Mouse (Mus musculus) hindbrain, embryonic 13.5 days (tissue): ENCODE results near the gene 2410004B18Rik. TPM values are rescaled to one million over a fixed set of nuclear protein-coding genes. Genes with fewer than 3 reads are reported as not detected.

Experiments used
- ATAC-seq: fragments of 200-750 bp; cut with Nextera tagmentation; 2 replicates; pipeline ENCODE4 v1.8.0; 2017; ENCODE audit warnings: moderate TSS enrichment; ENCODE audit not compliant: low FRiP score
- H3K27ac ChIP-seq: fragments of 300-500 bp; sonication (generic); 2 replicates; pipeline ENCODE4 v1.5.1; 2015; ENCODE audit warnings: inconsistent platforms, mild to moderate bottlenecking, moderate library complexity
- H3K27me3 ChIP-seq: fragments of 300-500 bp; sonication (generic); 2 replicates; pipeline ENCODE4 v1.6.1; 2015; ENCODE audit warnings: mild to moderate bottlenecking, inconsistent platforms
- H3K36me3 ChIP-seq: fragments of 300-500 bp; sonication (generic); 2 replicates; pipeline ENCODE4 v1.6.1; 2015; ENCODE audit warnings: mild to moderate bottlenecking, inconsistent platforms
- H3K4me1 ChIP-seq: fragments of 300-500 bp; sonication (generic); replicated peaks from 2 replicates; pipeline ENCODE4 v1.6.1; 2015; ENCODE audit warnings: inconsistent platforms
- H3K4me2 ChIP-seq: fragments of 300-500 bp; sonication (generic); 2 replicates; pipeline ENCODE4 v1.6.1; 2015; ENCODE audit warnings: inconsistent platforms, mild to moderate bottlenecking, moderate library complexity
- H3K4me3 ChIP-seq: fragments of 300-500 bp; sonication (generic); 2 replicates; pipeline ENCODE4 v1.5.1; 2015; ENCODE audit warnings: mild to moderate bottlenecking, inconsistent platforms
- H3K9ac ChIP-seq: fragments of 300-500 bp; sonication (generic); 2 replicates; pipeline ENCODE4 v1.6.1; 2015; ENCODE audit warnings: mild to moderate bottlenecking, inconsistent platforms
- H3K9me3 ChIP-seq: fragments of 300-500 bp; sonication (generic); 2 replicates; pipeline ENCODE4 v1.6.1; 2016; ENCODE audit warnings: inconsistent platforms
- WGBS: fragments of 180-500 bp; shearing (Covaris S2); methylation state at CpG from one replicate; pipeline ENCODE4 v1.1.7; 2015; 5-methylcytosine and 5-hydroxymethylcytosine counted together
- polyA plus RNA-seq: library from polyadenylated mRNA; unstranded; fragments of >200 nt; fragmentation: Nextera tagmentation; extraction: Ambion mirVana; gene quantifications from 2 replicates; pipeline ENCODE4 v1.2.1, GENCODE M21; 2015

The 2410004B18Rik gene
- polyA plus RNA-seq, 1 experiment from 2014 or later = 74.1 TPM

DNA sequence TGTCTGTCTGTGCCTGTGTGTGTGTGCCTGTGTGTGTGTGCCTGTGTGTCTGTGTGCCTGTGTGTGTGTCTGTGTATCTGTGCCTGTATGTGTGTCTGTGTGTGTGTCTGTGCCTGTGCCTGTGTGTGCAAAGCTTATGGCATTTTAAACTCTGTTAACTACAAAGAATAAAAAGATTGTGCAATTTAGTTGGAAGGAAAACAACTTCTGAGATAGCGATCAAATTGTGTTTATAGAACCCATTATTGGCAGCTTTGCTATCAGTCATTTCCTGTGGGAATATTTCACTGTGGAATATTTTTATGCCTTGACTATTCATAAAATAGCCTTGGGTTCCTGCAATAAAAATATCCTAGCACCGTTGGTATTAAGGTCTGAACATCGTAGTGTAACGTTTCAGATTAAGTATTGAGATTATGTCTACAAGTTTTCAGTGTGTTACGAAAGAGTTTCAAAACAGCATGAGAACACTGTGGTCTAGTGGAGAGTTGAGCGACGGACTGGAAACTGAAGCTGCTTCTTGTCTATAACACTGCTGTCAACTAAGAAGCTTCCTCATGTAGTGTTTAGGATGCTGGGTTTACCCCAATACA lies 47.6 kb downstream of the 2410004B18Rik start:
- 92% methylated on average over 7 of the region's 7 CpGs for WGBS
- no peak overlapping the region for H3K27ac ChIP-seq
- peaks cover 22% of the 10 kb centered on the region for H3K4me1 ChIP-seq
- H3K27me3 ChIP-seq = peaks cover 31% of the 10 kb centered on the region
- no peak overlapping the region for H3K4me3 ChIP-seq
- no peak overlapping the region for H3K9ac ChIP-seq
- ATAC-seq = no peak
- no peaks in the 10 kb centered on the region for H3K9me3 ChIP-seq
- H3K4me2 ChIP-seq = no peak overlapping the region
- H3K36me3 ChIP-seq = no peaks in the 10 kb centered on the region

- Histone ChIP-seq H3K27ac (no peak overlapping the region), H3K27me3 (peaks cover 31% of the 10 kb centered on the region), H3K4me3 (no peak overlapping the region), H3K36me3 (no peaks in the 10 kb centered on the region), H3K4me2 (0 out of 2 replicates have a peak overlapping the region, but pooled peaks have one; percentile 83), H3K4me1 (peaks cover 22% of the 10 kb centered on the region), H3K9ac (no peak overlapping the region), H3K9me3 (no peaks in the 10 kb centered on the region)
- no peak for ATAC-seq
- WGBS = 64% methylated on average over 6 of the region's 6 CpGs
Observed at GRCm38 (mm10) chr3:145986317-145987001, 48.6 kb downstream of the 2410004B18Rik start.

- Histone ChIP-seq H3K27ac (peak within 1 kb of the TSS; percentile 44; the same call in 1 of the 2 replicates), H3K4me3 (peak within 1 kb of the TSS; percentile 66)
- under 1% methylated on average over 57 of the region's 65 CpGs for WGBS
Observed at GRCm38 (mm10) chr3:145987268-145987969, 49.6 kb downstream of the 2410004B18Rik start, which contains the start of gene Syde2. Gene Syde2, plus strand, starts transcription at chr3:145987870.

DNA sequence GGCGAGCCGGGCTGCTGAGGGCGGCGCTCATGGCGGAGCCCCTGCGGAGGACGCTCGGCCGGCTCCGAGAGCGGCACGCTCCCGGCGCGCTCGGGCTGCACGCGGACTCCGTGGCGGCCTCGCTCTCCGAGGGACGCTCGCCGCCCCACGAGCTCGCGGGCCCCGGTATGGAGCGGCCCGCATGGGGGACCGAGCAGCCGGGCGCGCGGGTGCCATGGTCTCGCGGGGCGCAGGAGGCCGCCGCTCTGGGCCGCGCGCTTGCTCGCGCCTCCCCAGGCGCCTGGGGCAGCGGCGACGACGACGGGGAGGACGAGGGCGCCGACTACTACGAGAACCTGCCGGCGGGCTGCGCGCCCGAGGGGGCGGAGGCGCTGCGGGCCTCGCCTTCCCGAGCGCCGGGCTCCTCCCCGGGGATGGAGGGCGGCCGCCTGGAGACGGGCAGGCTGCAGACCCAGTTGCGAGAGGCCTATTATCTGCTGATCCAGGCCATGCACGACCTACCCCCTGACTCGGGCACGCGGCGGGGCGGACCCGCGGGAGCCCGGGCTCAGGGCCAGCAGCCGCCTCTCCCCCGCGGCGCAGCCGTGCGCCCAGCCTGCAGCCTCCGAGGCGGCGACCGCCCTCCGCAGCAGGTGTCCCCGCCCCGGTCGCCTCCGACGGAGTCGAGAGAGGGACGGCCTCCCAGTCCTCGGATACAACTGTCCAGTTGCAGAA lies 50.3 kb downstream of the 2410004B18Rik start:
- H3K27ac ChIP-seq = peak overlapping the region; percentile 44; the same call in 1 of the 2 replicates
- no peaks in the 10 kb centered on the region for H3K9me3 ChIP-seq
- peaks cover 22% of the 10 kb centered on the region for H3K4me1 ChIP-seq
- under 1% methylated on average over 64 of the region's 101 CpGs for WGBS
- peaks cover 31% of the 10 kb centered on the region for H3K27me3 ChIP-seq
- peak overlapping the region; percentile 78 for H3K9ac ChIP-seq
- peak overlapping the region; percentile 83 for H3K4me2 ChIP-seq
- H3K4me3 ChIP-seq = peak overlapping the region; percentile 66
- peak; percentile 84 for ATAC-seq
- H3K36me3 ChIP-seq = no peaks in the 10 kb centered on the region

More at GRCm38 (mm10) chr3:145987268-145987969, 49.6 kb downstream of the 2410004B18Rik start, which contains the start of gene Syde2:
- H3K27me3 ChIP-seq = peaks cover 31% of the 10 kb centered on the region
- peak within 1 kb of the TSS; percentile 78 for H3K9ac ChIP-seq
- H3K4me1 ChIP-seq = peaks cover 22% of the 10 kb centered on the region
- no peaks in the 10 kb centered on the region for H3K9me3 ChIP-seq
- peak within 1 kb of the TSS; percentile 83 for H3K4me2 ChIP-seq
- ATAC-seq = peak; percentile 88
- H3K36me3 ChIP-seq = no peaks in the 10 kb centered on the region

GRCm38 (mm10) chr3:145988684-145989575 lies 51.1 kb downstream of the 2410004B18Rik start:
- H3K27ac ChIP-seq = no peak overlapping the region
- WGBS = under 1% methylated on average over 45 of the region's 45 CpGs
- ATAC-seq = peak; percentile 57
- H3K4me1 ChIP-seq = peaks cover 22% of the 10 kb centered on the region
- peak overlapping the region; percentile 83 for H3K4me2 ChIP-seq
- peaks cover 31% of the 10 kb centered on the region for H3K27me3 ChIP-seq
- H3K9ac ChIP-seq = peak overlapping the region; percentile 78
- H3K4me3 ChIP-seq = peak overlapping the region; percentile 66
- no peaks in the 10 kb centered on the region for H3K9me3 ChIP-seq
- H3K36me3 ChIP-seq = no peaks in the 10 kb centered on the region

DNA sequence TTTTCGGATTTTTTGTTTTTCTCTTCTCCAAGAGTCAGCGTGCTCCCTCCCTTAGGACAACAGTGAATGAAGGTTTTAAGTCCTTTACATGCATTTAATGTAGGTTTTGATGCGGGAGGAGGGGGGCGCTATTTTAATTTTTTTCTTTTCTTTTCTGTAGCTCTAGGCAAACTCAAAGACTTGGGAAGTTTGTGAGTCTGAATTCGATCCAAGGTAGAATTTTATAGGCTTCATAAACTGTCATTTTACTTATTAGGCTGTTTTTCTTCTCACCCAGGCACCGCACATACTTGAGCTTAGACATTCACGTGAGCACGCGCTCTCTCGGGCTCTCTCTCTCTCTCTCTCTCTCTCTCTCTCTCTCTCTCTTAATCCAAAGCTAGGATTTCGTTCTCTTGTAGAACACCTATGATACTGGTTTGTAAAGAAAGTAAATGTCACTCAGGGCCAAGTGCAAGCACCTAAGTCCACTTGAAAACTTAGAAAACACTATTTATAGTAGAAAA lies 51.8 kb downstream of the 2410004B18Rik start:
- Histone ChIP-seq H3K4me3 (peak overlapping the region; percentile 66), H3K27me3 (peaks cover 31% of the 10 kb centered on the region), H3K36me3 (no peaks in the 10 kb centered on the region), H3K9me3 (no peaks in the 10 kb centered on the region), H3K27ac (no peak overlapping the region), H3K4me2 (peak overlapping the region; percentile 83), H3K4me1 (peaks cover 22% of the 10 kb centered on the region), H3K9ac (no peak overlapping the region)
- ATAC-seq = no peak
- 6% methylated on average over 11 of the region's 11 CpGs for WGBS

DNA sequence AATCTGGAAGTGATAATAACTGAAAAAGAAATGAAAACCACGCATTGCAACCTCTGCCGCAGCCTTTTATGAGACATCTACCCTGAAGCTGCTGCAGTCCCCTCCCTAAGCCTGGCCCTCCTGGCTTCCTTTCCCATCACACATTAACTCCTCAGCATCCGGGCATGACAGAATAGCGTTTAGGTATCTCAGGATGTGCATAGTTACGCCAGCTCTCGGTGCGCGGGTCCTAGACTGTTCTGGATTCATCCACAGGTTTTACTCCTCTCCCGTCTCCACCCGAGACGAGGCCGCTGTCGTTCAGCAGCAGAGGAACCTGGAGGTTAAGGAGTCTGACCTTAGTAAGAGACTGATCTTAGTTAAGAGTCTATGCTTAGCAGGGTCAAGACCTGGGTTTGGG lies 53.3 kb downstream of the 2410004B18Rik start:
- no peaks in the 10 kb centered on the region for H3K9me3 ChIP-seq
- H3K4me2 ChIP-seq = no peak overlapping the region
- no peak overlapping the region for H3K9ac ChIP-seq
- H3K36me3 ChIP-seq = no peaks in the 10 kb centered on the region
- no peak overlapping the region for H3K27ac ChIP-seq
- H3K4me1 ChIP-seq = peaks cover 22% of the 10 kb centered on the region
- no peak for ATAC-seq
- H3K27me3 ChIP-seq = peaks cover 29% of the 10 kb centered on the region
- H3K4me3 ChIP-seq = no peak overlapping the region
- 85% methylated on average over 13 of the region's 13 CpGs for WGBS

DNA sequence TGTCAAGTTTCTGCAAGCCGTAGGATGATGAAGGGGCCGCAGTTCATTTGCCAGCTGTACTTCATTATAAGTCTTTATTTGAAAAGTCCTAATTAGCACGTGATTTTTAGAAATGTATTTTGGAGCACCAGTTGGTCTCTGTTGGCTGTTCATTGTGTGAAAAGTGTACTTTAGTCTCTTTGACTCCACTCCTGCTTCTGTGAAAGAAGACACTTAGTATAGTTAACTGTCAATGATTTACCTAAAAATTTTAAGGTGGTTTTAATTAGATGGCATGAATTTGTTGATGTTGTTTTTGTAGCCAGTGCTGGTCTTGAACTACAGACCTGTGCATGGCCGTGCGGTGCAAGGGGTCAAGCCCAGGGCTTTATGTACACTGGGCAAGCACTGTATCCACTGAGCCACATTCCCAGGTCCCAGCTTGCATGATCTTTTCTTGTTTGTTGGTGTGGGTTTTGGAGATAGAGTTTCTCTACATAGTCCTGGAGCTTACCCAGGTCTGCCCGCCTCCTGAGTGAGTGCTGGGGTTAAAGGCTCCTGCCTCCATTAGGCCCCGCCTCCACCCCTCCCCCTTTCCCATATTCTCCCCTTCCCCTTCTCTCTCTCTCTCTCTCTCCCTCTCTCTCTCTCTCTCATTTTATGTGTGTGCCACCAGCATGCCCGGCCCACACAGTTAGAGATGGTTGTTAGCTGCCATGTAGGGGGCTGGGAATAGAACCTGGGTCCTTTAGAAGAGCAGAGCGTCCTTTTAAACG lies 54.3 kb downstream of the 2410004B18Rik start:
- peaks cover 22% of the 10 kb centered on the region for H3K4me1 ChIP-seq
- H3K9ac ChIP-seq = no peak overlapping the region
- H3K36me3 ChIP-seq = no peaks in the 10 kb centered on the region
- H3K4me3 ChIP-seq = no peak overlapping the region
- no peak overlapping the region for H3K27ac ChIP-seq
- H3K27me3 ChIP-seq = peaks cover 20% of the 10 kb centered on the region
- H3K9me3 ChIP-seq = no peaks in the 10 kb centered on the region
- no peak for ATAC-seq
- 91% methylated on average over 10 of the region's 10 CpGs for WGBS
- H3K4me2 ChIP-seq = no peak overlapping the region

- ATAC-seq = no peak
- H3K36me3 ChIP-seq = no peaks in the 10 kb centered on the region
- H3K4me1 ChIP-seq = peaks cover 18% of the 10 kb centered on the region
- H3K9ac ChIP-seq = no peak overlapping the region
- H3K4me2 ChIP-seq = no peak overlapping the region
- 87% methylated on average over 10 of the region's 10 CpGs for WGBS
- peaks cover 14% of the 10 kb centered on the region for H3K27me3 ChIP-seq
- H3K9me3 ChIP-seq = no peaks in the 10 kb centered on the region
- H3K27ac ChIP-seq = no peak overlapping the region
- H3K4me3 ChIP-seq = no peak overlapping the region
Observed at GRCm38 (mm10) chr3:145992796-145993195, 55.0 kb downstream of the 2410004B18Rik start.

DNA sequence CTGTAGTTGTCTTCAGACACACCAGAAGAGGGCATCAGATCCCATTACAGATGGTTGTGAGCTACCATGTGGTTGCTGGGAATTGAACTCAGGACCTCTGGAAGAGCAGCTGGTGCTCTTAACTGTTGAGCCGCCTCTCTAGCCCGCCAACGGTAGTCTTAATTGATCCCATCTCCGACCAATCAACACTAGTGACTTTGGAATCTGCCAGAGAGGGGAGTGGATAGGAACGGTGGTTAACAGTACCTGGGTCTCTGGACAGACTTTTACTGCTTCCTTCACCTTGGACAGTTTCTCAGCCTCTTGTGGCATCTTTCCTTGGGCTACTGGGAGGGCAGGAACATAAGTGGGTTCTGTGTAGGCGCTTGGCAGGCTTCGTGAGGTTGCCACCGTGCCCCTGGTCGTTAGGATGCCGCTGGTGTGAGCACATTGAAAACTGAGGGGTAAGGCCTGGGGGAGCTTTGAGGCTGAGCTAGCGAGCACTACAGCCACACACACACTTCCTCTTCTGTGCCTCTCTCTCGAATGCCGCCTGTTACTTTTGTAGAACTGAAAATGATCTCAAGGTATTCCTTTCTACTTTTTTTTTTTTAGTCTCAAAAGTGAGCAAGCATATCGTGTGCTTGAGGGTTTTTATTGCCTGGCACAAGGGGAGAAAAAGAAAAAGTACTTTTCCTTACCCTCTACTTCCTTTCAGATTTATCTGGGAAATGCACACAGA lies 55.8 kb downstream of the 2410004B18Rik start:
- no peak for ATAC-seq
- H3K36me3 ChIP-seq = peaks cover 3% of the 10 kb centered on the region; the same call in 1 of the 2 replicates
- WGBS = 87% methylated on average over 14 of the region's 14 CpGs
- H3K27ac ChIP-seq = no peak overlapping the region
- no peak overlapping the region for H3K9ac ChIP-seq
- H3K4me3 ChIP-seq = no peak overlapping the region
- H3K27me3 ChIP-seq = peaks cover 7% of the 10 kb centered on the region
- no peaks in the 10 kb centered on the region for H3K9me3 ChIP-seq
- H3K4me2 ChIP-seq = no peak overlapping the region
- H3K4me1 ChIP-seq = peaks cover 11% of the 10 kb centered on the region
